Mouse (Mus musculus) embryonic facial prominence, embryonic 10.5 days (tissue): ENCODE data around the gene Lama5. TPM values are rescaled to one million over a fixed set of nuclear protein-coding genes. Genes with fewer than 3 reads are reported as not detected.
A peak's percentile ranks its signal among the peaks of the same experiment; 100 is the strongest.

Experiments used
- DNase-seq: peaks from one replicate; pipeline ENCODE4 v3.0.0-alpha.2; 2017; ENCODE audit warnings: low spot score
- H3K27ac ChIP-seq: fragments of 300-500 bp; sonication (generic); replicated peaks from 2 replicates; pipeline ENCODE4 v1.5.1; 2016; ENCODE audit warnings: mild to moderate bottlenecking
- H3K27me3 ChIP-seq: fragments of 300-500 bp; sonication (generic); replicated peaks from 2 replicates; pipeline ENCODE4 v1.6.1; 2016; ENCODE audit warnings: low read depth, mild to moderate bottlenecking; ENCODE audit not compliant: poor library complexity, severe bottlenecking
- H3K36me3 ChIP-seq: fragments of 300-500 bp; sonication (generic); replicated peaks from 2 replicates; pipeline ENCODE4 v1.6.1; 2016; ENCODE audit warnings: mild to moderate bottlenecking, moderate library complexity
- H3K4me1 ChIP-seq: fragments of 300-500 bp; sonication (generic); 2 replicates; pipeline ENCODE4 v1.6.1; 2016
- H3K4me3 ChIP-seq: fragments of 300-500 bp; sonication (generic); 2 replicates; pipeline ENCODE4 v1.5.1; 2016; ENCODE audit warnings: mild to moderate bottlenecking, moderate library complexity
- H3K9me3 ChIP-seq: fragments of 300-500 bp; sonication (generic); 2 replicates; pipeline ENCODE4 v1.6.1; 2016; ENCODE audit warnings: mild to moderate bottlenecking
- WGBS: fragments of 180-500 bp; shearing (Covaris S2); methylation state at CpG from one replicate; pipeline ENCODE4 v1.1.7; 2016; 5-methylcytosine and 5-hydroxymethylcytosine counted together
- polyA plus RNA-seq: library from polyadenylated mRNA; unstranded; fragments of >200 nt; fragmentation: Nextera tagmentation; extraction: Ambion mirVana; gene quantifications from 2 replicates; pipeline ENCODE4 v1.2.1, GENCODE M21; 2016

The Lama5 gene
- polyA plus RNA-seq: 19.6 and 25.3 TPM in 2 replicates

DNA sequence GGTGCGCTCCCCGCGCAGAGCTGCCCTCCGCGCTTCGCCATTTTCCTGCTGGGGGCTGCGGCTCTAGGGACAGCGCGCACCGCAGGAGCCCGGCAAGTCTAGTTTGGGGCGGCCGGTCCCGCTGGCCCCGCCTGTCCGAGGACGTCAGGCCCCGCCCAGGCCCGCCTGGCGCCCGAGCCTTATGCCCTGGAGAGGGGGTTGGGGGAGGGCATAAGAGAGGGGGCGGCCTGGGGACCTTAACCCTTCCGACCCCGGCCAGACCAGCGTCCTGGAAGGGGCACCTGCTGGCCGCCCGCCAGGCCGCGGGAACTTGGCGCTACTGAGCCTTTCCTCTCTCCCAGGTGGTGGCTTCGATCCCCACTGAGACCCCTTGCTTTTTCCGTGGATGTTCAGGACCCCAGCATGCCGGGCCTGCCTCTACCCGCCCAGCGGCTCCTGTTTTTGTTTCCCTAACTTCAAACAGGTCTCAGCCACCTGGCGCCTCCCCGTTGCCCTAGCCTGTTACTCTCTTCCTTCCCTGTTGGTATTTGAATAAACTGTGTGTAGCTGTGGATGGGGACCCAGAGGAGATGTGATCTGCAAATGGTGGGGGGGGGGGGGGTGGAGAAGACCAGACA, at the start of gene Lama5:
Gene Lama5 (minus strand): TSS at position 98 of the 617 bp plus-strand sequence.
- 2% methylated on average over 37 of the region's 37 CpGs for WGBS
- Histone ChIP-seq H3K4me3 (peak within 1 kb of the TSS; percentile 80), H3K27ac (peak within 1 kb of the TSS; percentile 85), H3K27me3 (peaks cover 72% of the 10 kb centered on the region), H3K36me3 (peaks cover 4% of the 10 kb centered on the region; the same call in 1 of the 2 replicates), H3K4me1 (peaks cover 77% of the 10 kb centered on the region), H3K9me3 (no peaks in the 10 kb centered on the region)
- DNase-seq: peak; percentile 87

DNA sequence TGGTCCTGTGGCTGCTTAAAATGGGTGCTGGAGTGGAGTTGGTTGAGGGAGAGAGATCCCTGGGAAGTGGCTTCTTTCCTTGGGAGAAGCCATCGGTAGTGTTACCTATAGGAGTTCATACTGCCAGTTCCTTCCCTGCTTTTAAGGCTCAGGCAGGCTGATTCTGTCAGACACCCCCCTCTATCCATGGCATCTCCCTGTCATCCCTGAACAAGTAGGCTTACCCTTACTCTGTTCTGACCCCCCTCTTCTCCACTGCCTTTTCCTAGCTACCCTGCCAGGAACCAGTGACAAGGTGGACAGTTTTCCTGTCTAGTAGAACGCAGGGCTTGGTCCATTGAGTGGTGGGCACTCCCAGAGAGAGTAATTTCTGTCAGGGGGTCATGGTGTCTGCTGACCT, 48.9 kb upstream of the Lama5 start:
- DNase-seq: no peak
- peaks cover 21% of the 10 kb centered on the region for H3K27me3 ChIP-seq
- WGBS: 86% methylated on average over 2 of the region's 2 CpGs
- H3K36me3 ChIP-seq: peaks cover 22% of the 10 kb centered on the region
- H3K9me3 ChIP-seq: no peaks in the 10 kb centered on the region
- peaks cover 47% of the 10 kb centered on the region for H3K4me1 ChIP-seq
- H3K4me3 ChIP-seq: no peak overlapping the region
- H3K27ac ChIP-seq: no peak overlapping the region

DNA sequence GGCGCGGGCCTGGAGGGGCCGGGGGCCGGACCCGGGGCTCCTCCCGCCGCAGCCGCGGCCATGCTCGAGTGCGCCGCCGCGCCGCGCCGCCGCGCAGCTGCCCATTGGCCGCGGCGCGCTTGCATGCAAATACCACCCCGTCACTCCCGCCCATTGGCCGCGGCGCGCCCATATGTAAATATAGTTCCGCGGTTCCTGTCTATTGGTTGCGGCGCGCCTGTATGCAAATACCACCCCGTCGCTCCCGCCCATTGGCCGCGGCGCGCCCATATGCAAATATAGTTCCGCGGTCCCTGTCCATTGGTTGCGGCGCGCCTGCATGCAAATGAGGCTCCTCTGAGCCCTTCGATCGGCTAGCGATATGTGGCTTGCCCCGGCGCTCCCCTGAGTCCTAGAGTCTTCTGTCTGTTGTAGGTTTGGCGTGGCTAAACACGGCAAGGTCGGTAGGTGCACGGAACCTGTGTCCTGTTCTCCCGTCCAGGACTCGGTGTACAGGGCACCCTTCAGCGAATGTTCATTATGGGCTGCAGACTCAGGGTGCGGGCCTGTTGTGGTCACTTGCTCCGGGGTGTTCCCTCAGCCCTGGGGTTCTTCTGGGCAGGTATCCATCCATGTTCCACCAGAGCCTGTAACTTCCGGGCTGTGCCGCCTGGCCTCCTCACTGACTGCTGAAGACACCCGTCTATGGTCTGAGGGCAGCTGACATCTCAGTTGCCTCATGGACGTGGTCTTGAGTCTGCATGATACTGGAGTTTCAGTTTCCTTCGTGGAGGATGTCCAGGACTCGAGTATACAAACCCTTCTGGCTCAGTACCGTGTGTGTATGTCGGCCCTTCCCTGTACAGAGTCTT, 48.0 kb upstream of the Lama5 start, which contains the start of gene Cables2:
Gene Cables2 (minus strand): TSS at position 103 of the 851 bp plus-strand sequence.
- Histone ChIP-seq H3K4me1 (peaks cover 47% of the 10 kb centered on the region), H3K9me3 (no peaks in the 10 kb centered on the region), H3K4me3 (peak within 1 kb of the TSS; percentile 85), H3K27me3 (peaks cover 21% of the 10 kb centered on the region), H3K36me3 (peaks cover 30% of the 10 kb centered on the region), H3K27ac (peak within 1 kb of the TSS; percentile 94)
- 8% methylated on average over 68 of the region's 68 CpGs for WGBS
- DNase-seq: peak; percentile 97

GRCm38 (mm10) chr2:180272884-180273321, 47.2 kb upstream of the Lama5 start:
- DNase-seq: no peak
- under 1% methylated on average over 37 of the region's 37 CpGs for WGBS
- H3K9me3 ChIP-seq: no peaks in the 10 kb centered on the region
- peaks cover 38% of the 10 kb centered on the region for H3K36me3 ChIP-seq
- peaks cover 47% of the 10 kb centered on the region for H3K4me1 ChIP-seq
- H3K4me3 ChIP-seq: peak overlapping the region; percentile 85
- peak overlapping the region; percentile 94 for H3K27ac ChIP-seq
- H3K27me3 ChIP-seq: peaks cover 16% of the 10 kb centered on the region

DNA sequence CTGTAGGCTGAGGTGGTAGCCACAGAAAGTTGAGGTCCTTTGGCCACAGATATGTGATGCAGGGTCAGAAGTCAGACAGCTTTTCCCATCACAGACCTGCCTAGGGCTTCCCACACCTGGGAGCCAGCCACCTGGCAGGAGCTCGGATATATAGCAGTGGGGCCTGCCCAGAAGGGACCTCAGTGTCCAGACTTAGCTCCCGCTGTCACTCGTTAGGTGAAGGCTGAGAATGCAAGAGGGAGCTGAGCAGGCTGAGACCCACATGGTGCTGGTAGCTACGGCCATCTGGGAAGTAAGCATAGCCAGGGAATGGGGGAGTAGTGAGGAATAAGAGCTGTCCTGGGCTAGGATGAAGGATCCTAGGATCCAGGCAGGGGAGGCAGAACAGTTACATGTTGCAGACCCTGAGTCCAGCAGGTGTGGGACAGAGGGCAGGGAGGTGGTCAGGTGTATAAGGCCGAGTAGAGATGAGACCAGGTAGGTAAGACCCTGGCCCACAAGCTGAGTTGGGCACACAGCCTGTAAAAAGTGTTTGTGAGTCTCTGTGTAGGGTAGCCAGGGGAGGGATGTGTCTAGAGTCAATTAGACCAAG, 46.2 kb upstream of the Lama5 start:
- WGBS: 71% methylated on average over 5 of the region's 5 CpGs
- Histone ChIP-seq H3K4me1 (peaks cover 44% of the 10 kb centered on the region), H3K36me3 (peaks cover 48% of the 10 kb centered on the region), H3K27ac (no peak overlapping the region), H3K27me3 (peaks cover 12% of the 10 kb centered on the region), H3K4me3 (peak overlapping the region; percentile 85), H3K9me3 (no peaks in the 10 kb centered on the region)
- no peak for DNase-seq

GRCm38 (mm10) chr2:180270537-180271255, 45.0 kb upstream of the Lama5 start:
- H3K9me3 ChIP-seq: no peaks in the 10 kb centered on the region
- DNase-seq: no peak
- WGBS: 81% methylated on average over 7 of the region's 7 CpGs
- peaks cover 11% of the 10 kb centered on the region for H3K27me3 ChIP-seq
- no peak overlapping the region for H3K27ac ChIP-seq
- H3K36me3 ChIP-seq: peaks cover 58% of the 10 kb centered on the region
- H3K4me1 ChIP-seq: peaks cover 32% of the 10 kb centered on the region
- H3K4me3 ChIP-seq: no peak overlapping the region

DNA sequence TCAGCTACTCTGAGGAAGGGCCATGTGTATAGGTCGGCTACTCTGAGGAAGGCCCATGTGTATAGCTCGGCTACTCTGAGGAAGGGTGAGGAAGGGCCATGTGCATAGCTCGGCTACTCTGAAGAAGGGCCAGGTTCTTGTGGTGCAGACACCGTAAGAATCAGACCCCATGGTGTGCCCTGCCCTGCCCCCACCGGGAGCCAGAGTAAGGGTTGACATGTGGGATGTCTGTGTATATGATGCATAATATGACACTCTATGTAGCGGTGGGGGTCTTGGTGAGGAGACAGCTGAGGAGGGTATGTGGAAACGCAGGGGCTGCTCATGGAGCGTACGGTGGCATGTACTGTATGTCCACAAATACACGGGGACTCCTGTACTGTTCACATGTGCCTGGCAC, 43.7 kb upstream of the Lama5 start:
- Histone ChIP-seq H3K36me3 (peaks cover 64% of the 10 kb centered on the region), H3K27ac (no peak overlapping the region), H3K4me1 (peaks cover 32% of the 10 kb centered on the region), H3K4me3 (no peak overlapping the region), H3K27me3 (peaks cover 6% of the 10 kb centered on the region), H3K9me3 (no peaks in the 10 kb centered on the region)
- WGBS: 94% methylated on average over 10 of the region's 10 CpGs
- no peak for DNase-seq

GRCm38 (mm10) chr2:180267955-180268354, 42.3 kb upstream of the Lama5 start:
- no peak overlapping the region for H3K27ac ChIP-seq
- no peaks in the 10 kb centered on the region for H3K9me3 ChIP-seq
- no peaks in the 10 kb centered on the region for H3K27me3 ChIP-seq
- 72% methylated on average over 2 of the region's 2 CpGs for WGBS
- peaks cover 25% of the 10 kb centered on the region for H3K4me1 ChIP-seq
- H3K36me3 ChIP-seq: peaks cover 78% of the 10 kb centered on the region
- no peak overlapping the region for H3K4me3 ChIP-seq
- DNase-seq: no peak

DNA sequence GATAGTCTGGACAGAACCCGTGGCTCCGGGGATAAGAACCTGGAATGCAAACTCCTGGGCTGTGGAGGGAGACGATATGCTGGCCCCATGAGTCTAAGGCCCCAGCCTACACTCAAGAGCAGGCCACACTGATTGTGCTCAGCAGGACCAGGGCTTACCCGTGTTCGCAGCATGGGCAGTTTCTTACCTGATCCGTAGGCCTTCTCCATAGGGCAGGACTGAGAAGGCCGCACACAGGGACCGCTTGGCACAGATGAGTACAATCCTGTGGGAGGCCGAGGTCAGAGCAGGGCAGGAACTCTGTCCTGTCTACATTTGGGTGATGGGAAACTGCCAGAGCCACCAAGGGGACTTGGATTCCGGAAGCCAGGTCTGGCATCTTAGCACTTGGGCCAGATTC, 37.2 kb upstream of the Lama5 start:
- Histone ChIP-seq H3K27ac (no peak overlapping the region), H3K9me3 (no peaks in the 10 kb centered on the region), H3K27me3 (no peaks in the 10 kb centered on the region), H3K4me3 (no peak overlapping the region), H3K4me1 (peaks cover 14% of the 10 kb centered on the region), H3K36me3 (peaks cover 91% of the 10 kb centered on the region)
- 87% methylated on average over 10 of the region's 10 CpGs for WGBS
- no peak for DNase-seq

DNA sequence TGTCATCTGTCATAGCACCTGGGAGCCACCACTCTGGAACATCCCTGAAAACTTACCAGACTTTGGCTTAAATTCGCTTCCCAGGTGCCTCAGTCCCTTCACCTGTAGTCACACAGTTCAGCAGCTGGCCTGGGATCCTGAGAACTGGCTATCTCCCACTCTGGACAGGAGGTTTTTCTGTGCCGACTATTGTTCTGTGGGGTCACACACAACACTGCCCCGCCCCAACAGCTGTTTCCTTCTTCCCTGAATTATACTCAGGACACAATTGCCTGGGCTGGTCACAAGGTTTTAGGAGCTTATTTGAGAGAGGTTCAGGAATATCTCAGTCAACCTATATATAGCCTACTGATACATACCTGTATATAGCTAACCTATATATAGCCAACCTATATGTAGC, 36.8 kb upstream of the Lama5 start:
- Histone ChIP-seq H3K27me3 (no peaks in the 10 kb centered on the region), H3K4me3 (no peak overlapping the region), H3K36me3 (peaks cover 87% of the 10 kb centered on the region), H3K4me1 (peaks cover 14% of the 10 kb centered on the region), H3K27ac (no peak overlapping the region), H3K9me3 (no peaks in the 10 kb centered on the region)
- no peak for DNase-seq
- WGBS: 76% methylated on average over 3 of the region's 3 CpGs

DNA sequence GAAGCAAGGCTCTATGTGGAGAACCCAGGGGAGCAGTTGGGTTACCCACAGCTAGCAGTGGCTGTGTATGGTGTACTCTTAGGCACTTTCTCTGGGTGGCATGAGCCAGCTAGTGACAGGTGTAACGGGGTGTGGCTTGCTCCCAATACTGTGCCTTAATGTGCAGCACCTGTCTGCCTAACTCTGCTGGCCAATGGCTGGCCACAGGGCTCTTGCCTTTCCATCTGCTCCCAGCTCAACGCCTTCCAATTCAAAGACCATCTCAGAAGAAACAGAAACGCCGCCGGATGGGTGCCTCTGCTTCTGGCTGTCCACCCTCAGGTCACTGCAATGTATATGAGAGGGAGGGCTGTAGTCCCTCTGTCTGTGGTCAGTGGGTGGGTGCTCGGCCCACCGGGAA, 36.2 kb upstream of the Lama5 start:
- H3K36me3 ChIP-seq: peaks cover 82% of the 10 kb centered on the region
- DNase-seq: no peak
- 92% methylated on average over 7 of the region's 7 CpGs for WGBS

More for the DNA sequence above, 36.2 kb upstream of the Lama5 start:
- no peak overlapping the region for H3K4me3 ChIP-seq
- no peaks in the 10 kb centered on the region for H3K9me3 ChIP-seq
- H3K27ac ChIP-seq: no peak overlapping the region
- H3K4me1 ChIP-seq: peaks cover 14% of the 10 kb centered on the region
- no peaks in the 10 kb centered on the region for H3K27me3 ChIP-seq
